ENCODE assay signal across 8 mouse cellular contexts in the genomic region with DNA sequence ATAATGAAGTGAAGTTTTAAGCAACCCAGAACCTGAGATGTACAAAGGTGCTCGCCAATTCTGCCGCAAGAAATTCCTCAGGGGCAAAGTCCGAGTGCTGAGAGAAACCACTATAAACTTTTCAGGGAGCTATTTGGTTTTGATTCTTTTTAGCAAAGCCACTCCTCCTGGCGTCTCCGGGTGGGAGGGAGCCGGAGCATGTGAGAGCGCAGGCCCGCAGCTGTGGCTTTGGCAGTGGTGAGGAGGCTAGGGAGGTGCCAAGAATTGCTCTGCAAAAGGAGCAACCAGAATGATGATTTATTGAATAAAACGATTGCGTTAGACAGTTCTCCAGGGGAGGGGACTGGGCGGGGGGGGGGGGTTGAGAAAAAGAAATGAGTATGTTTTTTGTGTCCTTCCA.
DNase-seq lines count a peak whose midpoint lies in the region; ATAC-seq and TF ChIP-seq lines count a peak whose summit lies in the region.

No protein-coding gene starts in this region.

- H3K27ac ChIP-seq in thymus, adult 2 months (ENCODE audit: control insufficient read depth, insufficient read depth, low read length): no peak overlapping the region
- 0 out of 2 replicates have a peak overlapping the region, but pooled peaks have one; percentile 25 for H3K27ac ChIP-seq in embryonic facial prominence, embryonic 15.5 days (replicated peaks)
- no peak overlapping the region for H3K27ac ChIP-seq in heart, postnatal 0 days (ENCODE audit: low read depth)
- H3K27ac ChIP-seq in kidney, postnatal 0 days: no peak overlapping the region
- peak overlapping the region; percentile 53 for H3K27ac ChIP-seq in lung, embryonic 16.5 days (ENCODE audit: low read length)

- no peak for TF ChIP-seq CTCF in thymus, adult 2 months (IDR thresholded peaks at IDR 0.05; ENCODE audit: borderline replicate concordance, control insufficient read depth, extremely low read depth, insufficient read depth, low read length, poor library complexity)
- TF ChIP-seq CTCF in heart, postnatal 0 days (IDR thresholded peaks at IDR 0.05; ENCODE audit: low read depth): no peak
- no peak for TF ChIP-seq CTCF in kidney, postnatal 0 days (IDR thresholded peaks at IDR 0.05; ENCODE audit: low read depth)

- H3K4me2 ChIP-seq in embryonic facial prominence, embryonic 15.5 days (replicated peaks): peak overlapping the region; percentile 23
- H3K4me2 ChIP-seq in heart, postnatal 0 days (ENCODE audit: low read depth, low read length): no peak overlapping the region
- H3K4me2 ChIP-seq in kidney, postnatal 0 days (ENCODE audit: low read length): peak overlapping the region; percentile 34
- peak overlapping the region; percentile 12 for H3K4me2 ChIP-seq in lung, embryonic 16.5 days (ENCODE audit: low read depth, low read length)

- H3K4me1 ChIP-seq in thymus, adult 2 months (replicated peaks; ENCODE audit: control insufficient read depth, insufficient read depth, low read length): no peaks in the 10 kb centered on the region
- peaks cover 17% of the 10 kb centered on the region; the same call in 1 of the 2 replicates for H3K4me1 ChIP-seq in embryonic facial prominence, embryonic 15.5 days
- H3K4me1 ChIP-seq in heart, postnatal 0 days (ENCODE audit: control insufficient read depth, insufficient read depth): no peaks in the 10 kb centered on the region
- H3K4me1 ChIP-seq in kidney, postnatal 0 days (replicated peaks; ENCODE audit: insufficient read depth, low read length): no peaks in the 10 kb centered on the region
- peaks cover 4% of the 10 kb centered on the region; the same call in 1 of the 2 replicates for H3K4me1 ChIP-seq in lung, embryonic 16.5 days (replicated peaks; ENCODE audit: control insufficient read depth, insufficient read depth, low read length)

- no peaks in the 10 kb centered on the region for H3K27me3 ChIP-seq in thymus, adult 2 months (ENCODE audit: control insufficient read depth, insufficient read depth, low read length)
- no peaks in the 10 kb centered on the region for H3K27me3 ChIP-seq in embryonic facial prominence, embryonic 15.5 days
- no peaks in the 10 kb centered on the region for H3K27me3 ChIP-seq in heart, postnatal 0 days (ENCODE audit: control insufficient read depth, insufficient read depth, low read length)
- no peaks in the 10 kb centered on the region for H3K27me3 ChIP-seq in kidney, postnatal 0 days (ENCODE audit: insufficient read depth, low read length)
- H3K27me3 ChIP-seq in lung, embryonic 16.5 days (ENCODE audit: control insufficient read depth, insufficient read depth, low read depth, low read length): no peaks in the 10 kb centered on the region

- H3K9me3 ChIP-seq in embryonic facial prominence, embryonic 15.5 days (replicated peaks): no peaks in the 10 kb centered on the region
- no peaks in the 10 kb centered on the region for H3K9me3 ChIP-seq in heart, postnatal 0 days (replicated peaks; ENCODE audit: control insufficient read depth, low read length)
- no peaks in the 10 kb centered on the region for H3K9me3 ChIP-seq in kidney, postnatal 0 days (replicated peaks; ENCODE audit: low read length)
- no peaks in the 10 kb centered on the region for H3K9me3 ChIP-seq in lung, embryonic 16.5 days (ENCODE audit: control insufficient read depth, low read length)

- 50% methylated on average over 11 of the region's 11 CpGs for WGBS in thymus, adult 2 months
- 8% methylated on average over 11 of the region's 11 CpGs for WGBS in embryonic facial prominence, embryonic 15.5 days
- WGBS in heart, postnatal 0 days: 50% methylated on average over 11 of the region's 11 CpGs
- WGBS in kidney, postnatal 0 days: 16% methylated on average over 11 of the region's 11 CpGs
- 17% methylated on average over 11 of the region's 11 CpGs for WGBS in lung, embryonic 16.5 days

- H3K4me3 ChIP-seq in thymus, adult 2 months (ENCODE audit: control insufficient read depth, insufficient read depth, low read length): no peak overlapping the region
- H3K4me3 ChIP-seq in embryonic facial prominence, embryonic 15.5 days (replicated peaks): no peak overlapping the region
- H3K4me3 ChIP-seq in heart, postnatal 0 days (ENCODE audit: low read depth, low read length): no peak overlapping the region
- no peak overlapping the region for H3K4me3 ChIP-seq in kidney, postnatal 0 days (replicated peaks; ENCODE audit: low read depth, low read length)
- no peak overlapping the region; the same call in 1 of the 2 replicates for H3K4me3 ChIP-seq in lung, embryonic 16.5 days (ENCODE audit: low read length)

- H3K36me3 ChIP-seq in thymus, adult 2 months (ENCODE audit: control insufficient read depth, insufficient read depth, low read length): no peaks in the 10 kb centered on the region
- H3K36me3 ChIP-seq in embryonic facial prominence, embryonic 15.5 days: no peaks in the 10 kb centered on the region
- no peaks in the 10 kb centered on the region for H3K36me3 ChIP-seq in heart, postnatal 0 days (replicated peaks; ENCODE audit: control insufficient read depth, insufficient read depth, low read length)
- no peaks in the 10 kb centered on the region for H3K36me3 ChIP-seq in kidney, postnatal 0 days (ENCODE audit: insufficient read depth, low read length)
- H3K36me3 ChIP-seq in lung, embryonic 16.5 days (ENCODE audit: control insufficient read depth, insufficient read depth, low read length): no peaks in the 10 kb centered on the region

- ATAC-seq in embryonic facial prominence, embryonic 15.5 days (ENCODE audit: insufficient number of reproducible peaks, low FRiP score, low TSS enrichment, low read depth): peak; percentile 80
- ATAC-seq in heart, postnatal 0 days (ENCODE audit: insufficient read depth, low read depth): no peak; the same call in 1 of the 2 replicates
- ATAC-seq in kidney, postnatal 0 days (replicated peaks; ENCODE audit: low FRiP score, low read depth): no peak
- peak; percentile 97 for ATAC-seq in lung, embryonic 16.5 days (ENCODE audit: low read depth)
- ATAC-seq in monocyte, adult 5-6 weeks (replicated peaks; ENCODE audit: insufficient number of reproducible peaks, low FRiP score, low TSS enrichment, poor library complexity, severe bottlenecking): no peak

- H3K9ac ChIP-seq in embryonic facial prominence, embryonic 15.5 days: no peak overlapping the region
- H3K9ac ChIP-seq in heart, postnatal 0 days (replicated peaks; ENCODE audit: low read depth, low read length): no peak overlapping the region
- H3K9ac ChIP-seq in kidney, postnatal 0 days (ENCODE audit: low read depth, low read length): no peak overlapping the region
- H3K9ac ChIP-seq in lung, embryonic 16.5 days (ENCODE audit: low read length): no peak overlapping the region

- peak; percentile 4 for DNase-seq in thymus, adult 2 months
- DNase-seq in thymus, postnatal 25 days: no peak
- DNase-seq in heart, postnatal 0 days (ENCODE audit: low spot score): peak; percentile 48
- DNase-seq in kidney, postnatal 0 days (ENCODE audit: low spot score): peak; percentile 85
- DNase-seq in right cerebral cortex, postnatal 10 days (ENCODE audit: low spot score in 2 of 2): peak; percentile 81 to 82

- TF ChIP-seq POLR2A in thymus, adult 2 months (IDR thresholded peaks at IDR 0.05; ENCODE audit: control insufficient read depth, extremely low read depth, insufficient read depth, low read length, poor library complexity): no peak

- no peak for TF ChIP-seq EP300 in heart, postnatal 0 days (IDR thresholded peaks at IDR 0.05; ENCODE audit: low read depth)

Comparison
In these comparisons a context has a peak if more than half of its experiments do, and no peak if none do; other contexts are left out.
1. H3K27ac ChIP-seq: peak in embryonic facial prominence, embryonic 15.5 days (single experiment) and lung, embryonic 16.5 days (single experiment); none in thymus, adult 2 months (single experiment), heart, postnatal 0 days (single experiment) and kidney, postnatal 0 days (single experiment).
2. ATAC-seq: peak in embryonic facial prominence, embryonic 15.5 days (single experiment) and lung, embryonic 16.5 days (single experiment); none in heart, postnatal 0 days (single experiment), kidney, postnatal 0 days (single experiment) and monocyte, adult 5-6 weeks (single experiment).